Mouse (Mus musculus) ovary, postnatal 10 days (tissue): ENCODE data around the gene Mdh1b.

Experiments used
- DNase-seq: peaks from one replicate; pipeline ENCODE4 v3.0.0; 2022; ENCODE audit warnings: low spot score

Mdh1b gene

DNA sequence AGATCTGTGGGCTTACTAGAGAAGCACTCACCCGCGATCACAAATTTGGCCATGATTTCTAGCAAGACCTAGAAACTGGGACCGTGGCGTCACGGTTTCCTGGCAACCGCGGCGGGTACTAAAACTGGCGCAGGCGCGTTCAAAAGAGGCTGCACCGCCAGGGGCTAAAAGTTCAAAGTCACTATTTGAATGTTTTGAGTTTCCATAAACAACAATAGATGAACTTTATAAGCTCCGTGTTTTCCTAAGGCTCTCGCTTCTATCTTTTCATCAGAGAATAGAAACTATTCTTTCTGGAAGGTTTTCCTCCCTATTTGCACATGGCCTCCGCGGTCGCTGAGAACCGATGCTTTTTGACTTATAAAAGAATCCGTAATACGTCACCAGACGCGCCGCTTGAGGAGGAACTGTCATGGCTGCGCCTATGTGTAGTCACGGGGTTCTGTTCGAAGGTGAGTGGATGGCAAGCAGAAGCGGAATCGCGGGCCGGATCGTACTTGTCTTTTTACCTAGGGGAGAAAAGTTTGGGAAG, at the start of gene Mdh1b, which contains the start of gene Fastkd2:
Gene Mdh1b, minus strand, starts transcription at position 79 of the 532 bp plus-strand sequence.
Gene Fastkd2, plus strand, starts transcription at position 375 of the 532 bp plus-strand sequence.
- DNase-seq: peak; percentile 62

DNA sequence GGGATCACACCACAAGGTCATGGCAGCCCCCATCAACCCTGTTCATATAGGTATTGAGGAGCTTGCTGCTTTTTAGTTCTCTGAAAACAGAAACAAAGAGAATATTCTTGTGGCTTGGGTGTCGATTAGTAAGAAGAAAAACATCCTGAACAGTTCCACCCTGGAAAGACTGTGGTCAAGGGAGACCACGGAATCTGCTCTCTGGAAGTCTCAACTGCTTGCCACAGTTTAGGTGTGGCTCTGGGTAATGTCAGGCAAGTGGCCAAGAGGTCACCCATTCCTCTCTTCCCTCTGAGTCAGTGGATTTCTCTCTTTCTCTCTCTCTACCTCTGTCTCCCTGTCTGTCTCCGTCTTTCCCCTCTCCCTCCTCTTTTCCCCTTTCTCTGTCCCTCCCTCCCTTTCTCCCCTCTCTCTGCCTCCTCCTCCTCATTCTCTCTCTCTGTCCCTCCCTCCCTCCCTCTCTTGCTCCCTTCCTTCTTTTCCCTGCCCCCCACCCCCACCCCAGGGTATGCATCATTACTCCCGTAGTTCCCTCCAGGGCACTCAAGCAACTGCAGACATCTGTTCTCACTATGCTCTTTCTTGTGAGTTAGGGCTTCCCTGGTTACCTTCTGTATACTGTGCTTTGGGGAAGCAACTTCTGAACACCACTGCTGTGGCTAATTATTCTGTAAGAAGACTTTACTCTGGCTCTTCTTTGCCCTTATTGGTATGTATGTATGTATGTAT, 46.9 kb upstream of the Mdh1b start:
- no peak for DNase-seq

GRCm38 (mm10) chr1:63776396-63776795, 46.3 kb upstream of the Mdh1b start:
- DNase-seq: no peak

DNA sequence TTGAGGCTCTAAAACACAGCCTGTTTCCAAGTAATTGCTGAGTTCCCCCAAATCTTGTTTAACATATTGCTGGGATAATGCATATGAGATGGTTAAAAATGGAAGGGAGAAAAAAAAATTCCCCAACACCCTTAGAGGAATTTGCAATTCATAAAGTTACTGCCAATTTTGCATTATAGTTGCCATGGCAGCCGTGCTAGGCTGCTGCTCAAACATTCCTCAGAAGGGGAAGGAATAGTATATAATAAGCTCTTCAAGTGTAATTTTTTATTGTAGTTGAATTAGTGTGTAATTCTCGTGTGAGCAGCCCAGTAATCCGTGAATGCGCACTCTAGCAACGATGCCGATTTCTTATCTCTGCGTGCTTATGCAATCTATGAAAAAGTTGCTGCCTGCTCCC, 40.2 kb upstream of the Mdh1b start:
- no peak for DNase-seq

- DNase-seq: no peak
Measured at GRCm38 (mm10) chr1:63769167-63769566, 39.0 kb upstream of the Mdh1b start, which contains the start of gene 4933402D24Rik. TSS of gene 4933402D24Rik (minus strand) at chr1:63769267.

DNA sequence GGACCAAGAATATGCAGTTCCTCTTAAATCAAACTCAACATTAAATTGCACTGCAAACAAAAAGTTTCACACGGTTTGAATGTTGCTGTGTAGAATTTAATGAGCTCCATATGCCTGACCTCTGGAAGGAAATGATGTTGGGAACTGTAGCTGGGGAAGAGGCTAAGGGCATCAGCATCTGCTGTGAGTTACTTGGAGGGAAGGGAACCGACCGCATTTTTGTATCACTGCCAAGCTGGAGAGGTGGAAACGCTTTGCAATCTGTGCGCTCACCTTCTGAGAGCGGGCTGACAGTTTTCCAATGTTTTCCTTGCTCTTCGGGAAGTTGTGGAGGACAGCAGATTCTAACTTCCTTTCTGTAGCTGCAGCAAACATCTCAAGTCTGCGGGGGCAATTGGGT, 38.0 kb upstream of the Mdh1b start:
- no peak for DNase-seq

DNA sequence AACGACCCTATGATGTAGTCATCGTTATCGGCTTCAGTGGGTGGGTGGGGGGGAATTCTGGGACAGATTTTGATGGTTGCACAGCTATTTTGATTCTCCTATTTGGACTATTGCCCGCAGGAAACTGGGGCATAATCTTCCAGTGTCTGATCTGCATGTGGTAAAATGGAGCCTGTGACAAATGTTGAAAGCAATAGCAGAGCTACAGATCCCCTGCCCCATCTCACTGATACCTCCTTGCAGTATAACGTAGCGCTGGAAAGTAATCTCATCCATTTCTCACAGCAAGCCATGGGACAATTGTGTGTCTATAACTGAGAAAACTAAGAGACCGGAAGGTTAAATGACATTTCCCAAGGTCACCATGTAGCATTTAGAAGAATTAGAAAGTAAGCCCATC, 34.3 kb upstream of the Mdh1b start:
- no peak for DNase-seq

- DNase-seq: no peak
Measured at GRCm38 (mm10) chr1:63763881-63764386, 33.8 kb upstream of the Mdh1b start.

DNA sequence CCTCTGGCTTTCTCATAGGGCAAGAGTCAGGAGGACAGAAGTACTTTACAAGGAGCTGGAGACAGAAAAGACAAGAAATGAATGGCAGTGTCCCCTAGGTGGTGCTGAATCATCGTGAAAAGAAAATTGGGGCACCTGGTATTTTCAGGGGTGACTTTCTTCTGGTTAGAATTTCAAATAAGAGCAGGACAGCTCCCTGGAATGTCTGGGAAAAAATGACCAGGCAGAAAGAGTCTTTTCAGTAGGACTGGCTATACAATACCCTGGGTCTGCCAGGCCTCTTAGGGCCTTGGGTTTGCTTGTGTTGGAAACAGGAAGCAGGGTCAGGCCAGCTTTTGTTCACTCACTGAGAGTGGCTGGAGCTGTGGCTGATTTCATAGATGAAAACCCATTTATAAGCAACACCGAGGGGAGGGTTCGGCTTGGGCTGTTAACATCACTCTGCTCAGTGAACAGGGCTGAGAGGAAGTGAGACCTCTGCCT, 33.1 kb upstream of the Mdh1b start:
- no peak for DNase-seq

DNA sequence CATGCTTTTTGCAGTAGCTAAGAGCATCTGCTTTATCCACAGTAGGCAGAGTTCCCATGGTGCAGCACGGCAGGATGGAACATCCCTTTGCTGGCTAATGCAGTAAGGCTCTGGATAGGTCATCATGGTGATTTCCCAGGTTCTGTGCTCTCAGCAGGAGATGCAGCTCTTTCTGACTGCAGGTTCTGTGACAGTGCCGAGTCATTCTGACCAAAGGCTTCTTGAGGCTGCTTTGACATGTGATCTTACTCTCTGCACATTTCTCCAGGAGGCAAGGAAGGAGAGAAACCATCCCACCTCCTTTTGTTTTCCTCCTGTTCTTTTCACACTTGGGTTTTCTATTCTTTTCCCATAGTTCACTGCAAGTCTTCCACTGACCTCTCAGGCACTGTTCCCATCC, 25.9 kb upstream of the Mdh1b start:
- DNase-seq: no peak

DNA sequence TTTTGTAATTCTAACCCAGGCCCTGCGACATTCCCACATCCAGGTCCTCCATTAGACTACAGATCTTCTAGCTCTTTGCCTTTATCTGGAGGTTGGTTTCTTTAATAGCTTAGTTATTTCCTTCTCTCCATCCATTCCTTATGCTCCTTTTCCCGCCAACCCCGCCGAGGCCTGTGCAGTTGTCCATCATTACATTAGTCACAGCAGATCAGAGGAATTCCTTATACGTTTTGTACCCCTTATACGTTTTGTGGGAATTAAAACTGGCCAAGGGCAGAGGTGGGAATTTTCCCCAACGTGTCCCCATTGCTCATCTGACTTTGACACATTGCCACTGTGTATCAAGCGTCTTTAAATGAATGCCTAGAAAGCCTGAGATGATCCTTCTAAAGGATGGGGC, 322 bp downstream of the Mdh1b start:
- DNase-seq: no peak

DNA sequence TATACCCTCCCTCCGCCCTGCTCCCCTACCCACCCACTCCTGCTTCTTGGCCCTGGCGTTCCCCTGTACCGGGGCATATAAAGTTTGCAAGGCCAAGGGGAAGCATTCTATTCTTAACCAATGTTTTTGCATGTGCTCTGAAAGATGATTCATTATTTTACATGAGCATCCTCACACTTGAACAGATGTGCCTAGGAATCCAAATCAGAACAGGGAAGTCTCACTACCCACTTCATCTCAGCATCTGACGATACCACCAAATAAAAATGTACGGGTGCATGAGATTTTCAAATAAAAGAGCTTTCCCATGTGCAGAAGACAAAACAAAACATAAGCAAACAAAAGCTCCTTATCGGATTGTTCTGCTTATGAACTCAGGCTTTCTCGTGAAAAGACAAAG, 10.0 kb downstream of the Mdh1b start:
- DNase-seq: no peak

DNA sequence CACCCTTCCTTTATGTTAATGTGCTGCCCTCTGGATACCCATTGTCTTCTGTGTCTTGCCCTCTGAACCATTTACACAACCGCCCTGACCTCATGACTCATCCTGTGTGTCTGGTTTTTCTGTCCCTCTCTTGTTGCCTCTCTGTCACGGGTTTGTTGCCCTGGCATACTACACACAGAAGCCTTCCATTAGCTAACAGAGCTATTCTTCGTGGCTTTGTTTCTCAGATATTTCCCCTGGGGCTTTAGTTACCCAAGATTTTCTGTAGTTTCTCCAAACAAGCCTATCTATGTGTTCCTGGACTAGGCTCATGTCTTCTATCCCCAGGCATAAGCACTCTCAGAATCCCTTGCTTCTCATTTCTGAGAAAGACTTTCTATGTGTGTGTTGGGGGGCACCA, 21.2 kb downstream of the Mdh1b start:
- no peak for DNase-seq

- no peak for DNase-seq
Measured at GRCm38 (mm10) chr1:63705733-63706132, 24.4 kb downstream of the Mdh1b start.

DNA sequence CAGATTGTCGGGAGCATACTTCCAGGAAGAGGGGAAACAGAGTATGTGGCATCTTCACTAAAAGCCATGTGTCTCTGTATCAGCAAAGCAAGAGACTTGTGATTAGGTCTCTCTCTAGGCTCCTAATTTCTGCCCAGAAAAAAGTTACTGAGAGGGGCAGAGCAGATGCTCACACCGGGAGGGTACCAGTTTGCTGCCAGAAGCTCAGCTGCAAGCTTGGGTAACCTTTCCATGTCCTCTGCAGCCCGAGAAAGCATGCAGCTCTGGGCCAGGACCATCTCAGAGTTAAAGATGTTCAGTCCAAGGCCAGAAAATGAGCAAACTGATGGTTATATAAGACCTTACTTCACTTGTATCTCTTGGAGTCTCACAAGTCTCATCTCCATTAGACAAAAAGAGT, 33.3 kb downstream of the Mdh1b start:
- no peak for DNase-seq

DNA sequence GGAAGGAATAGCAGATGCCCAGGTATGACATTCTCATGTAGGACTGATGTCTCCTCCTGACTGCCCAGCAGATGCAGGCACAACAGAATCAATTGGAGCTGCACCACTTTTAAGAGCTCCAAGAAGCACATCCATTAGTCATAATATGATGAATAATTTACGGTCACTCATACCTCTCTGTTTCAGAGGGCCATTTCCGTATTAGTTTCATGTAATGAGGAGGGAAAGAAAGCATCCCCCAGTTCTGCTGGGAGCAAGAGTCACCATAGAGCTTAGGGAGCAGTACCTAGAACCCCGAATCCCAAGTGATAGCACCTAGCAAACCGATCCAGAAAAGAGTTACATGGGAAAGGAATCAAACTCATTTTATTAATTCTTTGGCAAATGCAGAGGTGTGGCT, 43.3 kb downstream of the Mdh1b start, which contains the start of gene Dytn:
Gene Dytn, minus strand, starts transcription at position 101 of the 400 bp plus-strand sequence.
- no peak for DNase-seq

GRCm38 (mm10) chr1:63675975-63676374, 54.1 kb downstream of the Mdh1b start:
- no peak for DNase-seq

DNA sequence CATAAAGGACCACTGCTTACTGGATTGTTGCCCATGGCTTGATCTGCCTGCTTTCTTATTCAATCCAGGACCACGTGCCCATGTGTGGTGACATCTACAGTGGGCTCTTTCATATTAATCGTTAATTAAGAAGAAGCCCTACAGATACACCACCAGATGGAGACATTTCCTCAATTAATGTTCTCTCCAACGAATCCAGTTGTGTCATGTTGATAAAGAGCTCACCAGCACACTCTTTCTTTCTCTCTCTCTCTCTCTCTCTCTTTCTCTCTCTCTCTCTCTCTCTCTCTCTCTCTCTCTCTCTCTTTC, 61.3 kb downstream of the Mdh1b start:
- DNase-seq: no peak

- DNase-seq: no peak
Measured at GRCm38 (mm10) chr1:63667949-63668851, 61.9 kb downstream of the Mdh1b start.

GRCm38 (mm10) chr1:63667201-63667948, 62.7 kb downstream of the Mdh1b start:
- DNase-seq: no peak

DNA sequence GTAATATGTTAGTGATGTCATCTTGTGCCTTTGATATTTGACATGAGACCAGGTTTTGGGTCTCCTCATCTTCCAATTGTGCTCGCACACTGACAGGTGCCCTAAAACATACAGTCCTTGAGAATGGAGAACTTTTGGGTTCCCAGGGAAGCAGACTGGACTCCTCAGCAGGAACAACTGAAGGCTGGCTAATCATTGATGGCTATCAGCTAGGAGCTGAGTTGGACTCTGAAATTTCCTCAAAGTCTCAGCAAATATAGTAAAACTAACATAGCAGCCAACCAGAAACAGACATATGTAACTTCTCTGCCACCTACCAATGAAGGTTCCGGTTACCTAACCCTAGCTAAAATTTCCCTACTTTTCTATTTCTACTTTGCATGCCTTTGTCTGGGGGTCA, 64.0 kb downstream of the Mdh1b start:
- DNase-seq: no peak

DNA sequence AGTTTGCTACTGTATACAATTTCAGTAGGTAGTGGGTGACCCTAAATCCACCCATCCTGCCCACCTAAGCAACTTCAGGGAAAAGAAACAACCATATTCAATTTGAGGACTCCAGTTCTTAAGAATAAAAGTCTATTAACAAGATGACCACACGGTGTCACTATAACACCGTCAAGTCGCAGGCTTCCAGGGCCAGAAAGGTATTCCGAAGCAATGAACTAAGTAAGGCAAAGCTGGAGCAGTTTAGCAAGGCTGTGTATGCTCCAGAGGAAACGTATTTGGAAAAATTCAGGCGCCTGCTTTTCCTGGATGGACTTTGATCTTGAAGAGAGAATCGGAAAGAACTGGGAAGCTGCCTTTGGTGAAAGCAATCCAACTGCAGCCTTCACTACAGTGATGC, 70.5 kb downstream of the Mdh1b start:
- DNase-seq: no peak
